Mouse (Mus musculus): ENCODE results near the gene Ttll12.

The Ttll12 gene

DNA sequence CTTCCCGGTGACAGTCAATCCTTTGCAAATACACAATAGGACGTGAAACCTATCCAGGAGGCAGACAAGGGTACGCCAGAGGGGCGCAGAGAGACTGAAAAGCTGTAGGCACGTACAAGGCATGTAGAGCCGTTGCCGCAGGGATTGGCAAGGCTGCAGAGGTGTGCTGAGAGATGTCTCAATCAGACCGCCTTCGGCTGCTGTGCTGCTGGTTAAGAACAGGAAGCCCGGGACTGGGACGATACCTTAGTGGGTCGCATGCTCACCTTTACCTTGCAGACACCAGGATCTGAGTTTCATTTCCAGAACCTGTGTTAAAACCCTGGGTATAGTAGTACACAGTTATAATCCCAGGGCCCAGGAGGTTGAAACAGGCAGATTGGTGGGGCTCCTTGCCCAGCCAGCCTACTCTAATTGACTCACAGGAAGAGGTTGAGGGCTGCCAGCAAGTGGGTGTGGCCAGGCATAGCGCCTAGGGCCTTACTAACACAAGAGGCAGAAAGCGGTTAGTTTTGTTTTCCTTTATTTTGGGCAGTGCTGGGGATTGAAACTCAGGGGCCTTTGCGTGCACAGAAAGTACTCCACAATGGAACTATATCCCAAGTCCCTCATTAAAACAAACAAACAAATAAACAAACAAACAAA lies 32.2 kb downstream of the Ttll12 start:
- DNase-seq, result peak; percentile 100

GRCm38 (mm10) chr15:83560941-83561477 lies 33.9 kb downstream of the Ttll12 start:
- no peak for DNase-seq

DNA sequence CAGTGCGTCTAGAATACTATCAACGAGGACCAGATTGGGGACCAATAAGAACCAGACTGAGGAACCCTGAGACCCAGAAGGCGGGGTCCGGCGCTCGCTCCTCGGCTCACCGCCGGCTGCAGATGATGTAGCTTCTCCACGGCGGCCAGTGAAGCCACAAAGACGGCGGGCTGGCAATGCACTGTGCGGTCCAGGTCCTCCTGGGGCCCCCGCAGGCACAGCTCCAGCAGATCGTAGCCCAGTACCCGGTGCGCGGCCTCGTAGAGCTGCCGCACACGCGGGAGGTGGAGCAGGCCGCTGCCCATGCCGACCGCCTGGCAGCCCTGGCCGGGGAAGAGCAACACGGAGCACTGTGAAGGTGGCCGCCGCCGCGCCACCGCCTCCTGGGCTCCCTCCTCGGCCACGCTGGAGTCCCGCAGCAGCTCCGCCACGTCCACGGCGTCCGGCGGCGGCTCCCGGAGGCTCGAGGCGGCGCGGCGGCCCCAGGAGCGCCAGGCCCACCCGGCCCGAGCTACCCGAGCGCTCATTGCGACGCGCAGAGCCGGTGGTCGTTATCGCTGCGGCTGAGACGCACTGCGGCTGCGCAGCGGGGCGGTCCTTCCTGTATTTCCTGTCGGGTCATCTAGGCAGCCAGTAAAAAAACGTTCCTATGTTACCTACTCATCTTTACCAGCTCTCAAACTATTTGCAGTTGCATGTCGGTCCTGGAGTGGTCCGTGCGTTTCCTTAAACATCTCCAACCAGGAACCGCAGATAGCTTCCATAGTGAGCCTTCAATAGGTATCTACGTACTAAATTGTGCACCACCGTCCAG lies 39.6 kb downstream of the Ttll12 start:
- peak; percentile 99 for DNase-seq

DNA sequence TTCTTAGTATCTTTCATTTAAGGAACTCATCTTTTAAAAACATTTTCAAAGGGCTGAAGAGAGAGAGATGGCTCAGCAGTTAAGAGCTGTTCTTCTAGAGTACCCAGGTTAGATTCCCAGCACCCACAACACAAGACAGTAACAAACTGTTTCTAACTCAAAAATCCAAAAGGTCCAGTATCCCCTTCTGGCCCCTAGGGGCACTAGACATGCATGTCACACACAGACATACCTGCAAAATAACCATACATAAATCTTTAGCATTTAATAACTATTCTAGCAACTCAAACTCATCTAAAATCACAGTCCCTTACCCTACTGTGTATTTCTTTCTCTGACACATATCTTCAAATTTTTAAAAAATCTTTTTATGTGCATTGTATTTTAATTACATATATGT lies 41.1 kb downstream of the Ttll12 start:
- no peak for DNase-seq

DNA sequence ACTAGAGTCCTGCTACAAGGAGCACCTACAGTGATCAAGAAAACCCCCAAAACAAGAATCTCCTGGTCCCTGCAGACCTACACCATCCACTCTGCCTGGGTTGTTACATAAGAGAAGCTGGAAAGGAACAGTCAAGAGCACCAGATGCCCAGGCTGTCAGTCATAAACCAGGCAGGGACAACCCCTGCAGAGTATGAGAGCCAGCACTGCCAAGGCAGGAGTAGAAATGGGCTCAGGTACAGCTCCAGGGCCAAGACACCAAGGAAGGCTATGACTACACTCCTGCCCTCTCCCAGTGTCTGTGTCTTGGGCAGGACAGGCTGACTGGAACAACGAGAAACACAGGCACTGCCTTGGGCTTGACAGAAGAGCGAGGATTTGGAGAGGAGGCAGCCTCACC lies 44.8 kb downstream of the Ttll12 start:
- no peak for DNase-seq

DNA sequence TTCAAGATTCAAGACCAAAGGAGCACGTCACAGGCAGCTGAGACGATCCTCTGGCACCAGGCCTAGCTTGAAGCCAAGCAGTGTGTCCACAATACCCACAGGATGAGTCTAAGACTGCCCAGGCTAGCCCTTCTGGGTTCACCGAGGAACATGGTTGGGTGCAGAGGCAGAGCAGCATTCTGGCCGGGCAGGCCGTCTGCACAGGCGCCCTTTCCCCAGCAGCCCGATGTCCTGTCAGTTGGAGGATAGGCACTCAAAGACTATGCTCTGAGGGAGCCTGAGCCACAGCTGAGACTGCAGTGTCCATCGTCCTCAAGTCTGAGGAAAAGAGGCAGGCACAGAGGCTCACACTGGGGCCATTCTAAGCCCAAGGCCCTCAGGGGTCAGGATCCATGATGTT lies 47.8 kb downstream of the Ttll12 start:
- DNase-seq, result peak; percentile 90

GRCm38 (mm10) chr15:83546029-83546428 lies 48.9 kb downstream of the Ttll12 start:
- DNase-seq, result peak; percentile 93

- no peak for DNase-seq
These were observed 53.2 kb downstream of the Ttll12 start for GRCm38 (mm10) chr15:83541647-83542287.

- DNase-seq, result peak; percentile 97
These were observed 55.1 kb downstream of the Ttll12 start for GRCm38 (mm10) chr15:83539905-83540304.

GRCm38 (mm10) chr15:83538855-83539254 lies 56.1 kb downstream of the Ttll12 start:
- DNase-seq, result no peak

GRCm38 (mm10) chr15:83535890-83536231 lies 59.1 kb downstream of the Ttll12 start:
- DNase-seq, result no peak

- peak; percentile 96 for DNase-seq
These were observed 59.7 kb downstream of the Ttll12 start for GRCm38 (mm10) chr15:83534960-83535889.

GRCm38 (mm10) chr15:83532606-83533005 lies 62.4 kb downstream of the Ttll12 start:
- no peak for DNase-seq

GRCm38 (mm10) chr15:83531961-83532469 lies 62.9 kb downstream of the Ttll12 start:
- DNase-seq, result no peak

GRCm38 (mm10) chr15:83530688-83531087 lies 64.3 kb downstream of the Ttll12 start:
- peak; percentile 93 for DNase-seq

DNA sequence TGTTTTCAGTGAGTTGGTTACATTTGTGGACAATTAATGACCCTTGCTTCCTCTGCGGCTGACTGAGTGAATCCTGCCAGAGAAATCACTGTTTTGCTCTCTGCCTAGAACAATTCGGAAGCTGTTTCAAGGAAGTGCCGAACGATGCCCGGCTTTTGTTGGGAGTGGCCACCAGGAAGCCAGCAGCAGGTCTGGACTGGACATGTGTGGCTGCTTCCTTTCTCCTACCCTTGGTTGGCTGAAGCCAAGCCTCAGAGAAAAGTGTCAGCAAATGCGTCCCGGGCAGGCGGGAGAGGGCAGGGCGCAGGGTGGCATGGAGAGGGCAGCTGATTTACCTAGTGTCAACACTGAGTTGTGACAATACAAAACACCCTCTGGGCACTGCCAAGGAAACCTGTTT lies 64.7 kb downstream of the Ttll12 start:
- DNase-seq, result peak; percentile 99

DNA sequence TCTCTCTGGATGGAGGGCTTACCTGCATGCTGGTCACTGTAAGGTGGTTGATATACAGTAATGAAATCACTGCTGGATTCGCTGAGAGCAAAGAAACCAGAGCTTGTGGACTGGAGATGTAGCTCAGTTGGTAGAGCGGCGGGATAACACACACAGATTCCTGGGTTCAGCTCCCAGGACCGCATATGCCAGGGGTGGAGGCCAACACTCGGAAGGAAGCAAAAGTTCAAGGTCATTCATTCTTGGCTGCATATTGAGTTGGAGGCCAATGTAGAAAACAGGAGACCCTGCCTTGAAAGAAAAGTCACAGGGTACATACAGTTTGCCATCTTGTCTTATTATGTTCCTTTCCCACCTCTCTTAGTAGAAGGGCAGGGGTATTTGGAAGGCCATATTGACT lies 65.2 kb downstream of the Ttll12 start:
- peak; percentile 96 for DNase-seq

DNA sequence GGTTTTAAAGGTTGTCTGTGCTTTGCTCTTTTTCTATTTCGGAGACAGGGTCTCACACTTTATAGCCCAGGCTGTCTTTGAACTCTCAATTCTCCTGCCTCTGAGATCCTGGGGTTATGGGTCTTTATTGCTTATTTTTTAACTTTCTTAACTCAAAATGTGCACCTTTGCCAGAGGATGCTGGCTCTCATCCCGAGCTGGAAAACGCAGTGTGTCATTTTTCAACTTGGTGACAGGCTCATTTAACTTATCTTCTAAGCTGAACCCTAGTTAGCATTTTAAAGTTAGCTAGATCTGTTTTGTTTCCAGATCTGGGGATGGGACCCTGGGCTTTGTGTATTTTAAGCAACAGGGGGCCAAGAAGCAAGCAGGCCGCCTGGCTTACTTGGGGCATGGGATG lies 66.1 kb downstream of the Ttll12 start:
- no peak for DNase-seq

GRCm38 (mm10) chr15:83527747-83528146 lies 67.2 kb downstream of the Ttll12 start:
- DNase-seq, result no peak

- no peak for DNase-seq
These were observed 67.9 kb downstream of the Ttll12 start for GRCm38 (mm10) chr15:83527092-83527437.

- DNase-seq, result peak; percentile 98
These were observed 68.4 kb downstream of the Ttll12 start, which contains the start of gene Bik for GRCm38 (mm10) chr15:83526424-83527091. Gene Bik, plus strand, starts transcription at chr15:83526862.
